10 mouse cellular contexts compared by ENCODE assay signal in genomic region chr3:52322401-52323385, GRCm38 (mm10). TPM values are rescaled to one million over a fixed set of nuclear protein-coding genes. Genes with fewer than 3 reads are reported as not detected.
A peak's percentile ranks its signal among the peaks of the same experiment; 100 is the strongest.
DNase-seq lines count a peak whose midpoint lies in the region; ATAC-seq and TF ChIP-seq lines count a peak whose summit lies in the region.
"Had no signal": no experiment of that assay in that cellular context is flagged by ENCODE, and none has a peak within 500 bp of the region (broad histone marks: within the 10 kb centered on the region; RNA-seq: fewer than 3 reads in every experiment).

No protein-coding gene starts in this region.

- H3K4me3 ChIP-seq in layer of hippocampus, adult 2 months = no peak overlapping the region
- no peak overlapping the region for H3K4me3 ChIP-seq in embryonic facial prominence, embryonic 11.5 days (ENCODE audit: low read depth, low read length)
- H3K4me3 ChIP-seq: midbrain, embryonic 12.5 days had no signal

- no peak for TF ChIP-seq CTCF in layer of hippocampus, adult 2 months (conservative IDR thresholded peaks at IDR 0.05)

- peak overlapping the region; percentile 68 for H3K27ac ChIP-seq in layer of hippocampus, adult 2 months
- no peak overlapping the region for H3K27ac ChIP-seq in embryonic facial prominence, embryonic 11.5 days (replicated peaks; ENCODE audit: low read depth, low read length)
- H3K27ac ChIP-seq: midbrain, embryonic 12.5 days had no signal

- no peak for DNase-seq in layer of hippocampus, adult 2 months (ENCODE audit: low spot score in 2 of 2)
- DNase-seq in layer of hippocampus, postnatal 25 days (ENCODE audit: extremely low spot score in 1 of 2, low spot score in 1 of 2) = no peak
- DNase-seq in ZHBTc4 (ENCODE audit: low read depth, low spot score) = peak; percentile 28
- DNase-seq in embryonic facial prominence, embryonic 11.5 days (ENCODE audit: low spot score) = peak; percentile 56
- peak; percentile 65 for DNase-seq in naive thymus-derived CD4-positive, alpha-beta T cell, adult 2 months (ENCODE audit: low read depth)
- DNase-seq in yolk sac, embryonic 10.5 days (ENCODE audit: low spot score) = no peak
- no peak for DNase-seq in adrenal gland, adult 18-20 months (ENCODE audit: low spot score in 2 of 2)

- no peak overlapping the region for H3K4me2 ChIP-seq in embryonic facial prominence, embryonic 11.5 days (ENCODE audit: low read depth, low read length)
- H3K4me2 ChIP-seq: midbrain, embryonic 12.5 days had no signal

- no peak overlapping the region for H3K9ac ChIP-seq in embryonic facial prominence, embryonic 11.5 days (replicated peaks; ENCODE audit: low read length)
- H3K9ac ChIP-seq: midbrain, embryonic 12.5 days had no signal

- H3K36me3 ChIP-seq in embryonic facial prominence, embryonic 11.5 days (replicated peaks; ENCODE audit: control insufficient read depth, insufficient read depth, low read depth, low read length) = no peaks in the 10 kb centered on the region
- H3K36me3 ChIP-seq: midbrain, embryonic 12.5 days had no signal

- 18% methylated on average over 9 of the region's 9 CpGs for WGBS in embryonic facial prominence, embryonic 11.5 days

- H3K4me1 ChIP-seq in embryonic facial prominence, embryonic 11.5 days (ENCODE audit: control insufficient read depth, insufficient read depth, low read length) = no peaks in the 10 kb centered on the region
- H3K4me1 ChIP-seq: midbrain, embryonic 12.5 days had no signal

- H3K27me3 ChIP-seq in embryonic facial prominence, embryonic 11.5 days (ENCODE audit: control insufficient read depth, insufficient read depth, low read length) = no peaks in the 10 kb centered on the region
- H3K27me3 ChIP-seq: midbrain, embryonic 12.5 days had no signal

- no peaks in the 10 kb centered on the region for H3K9me3 ChIP-seq in embryonic facial prominence, embryonic 11.5 days (replicated peaks; ENCODE audit: control insufficient read depth, low read length)
- H3K9me3 ChIP-seq: midbrain, embryonic 12.5 days had no signal

- ATAC-seq in embryonic facial prominence, embryonic 11.5 days (replicated peaks; ENCODE audit: insufficient number of reproducible peaks, low FRiP score, low TSS enrichment, low read depth) = no peak
- no peak for ATAC-seq in cerebellum, adult (ENCODE audit: insufficient number of reproducible peaks, low FRiP score, low TSS enrichment)
- ATAC-seq: activated CD4-positive, CD25-positive, alpha-beta regulatory T cell, adult 4 months had no signal

RNA-seq across cellular contexts. Expression of gene Foxo1, which starts 54.6 kb away (rescaled TPM):
- 10 to 100 TPM; 22.4 to 23.5 TPM for total RNA-seq in layer of hippocampus, adult 2 months (2021)
- total RNA-seq in layer of hippocampus, postnatal 25 days (2021) = 10 to 100 TPM; 20.5 to 21.1 TPM
- polyA plus RNA-seq in embryonic facial prominence, embryonic 11.5 days (2014; fragmentation: Nextera tagmentation; extraction: Ambion mirVana) = 5.2 and 5.8 TPM in 2 replicates
- total RNA-seq in adrenal gland, adult 18-20 months (2021) = 10 to 100 TPM; 23.7 to 28.6 TPM

Comparison
In these comparisons a context has a peak if more than half of its experiments do, and no peak if none do; other contexts are left out.
1. DNase-seq: peak in ZHBTc4 (single experiment), embryonic facial prominence, embryonic 11.5 days (single experiment) and naive thymus-derived CD4-positive, alpha-beta T cell, adult 2 months (single experiment); none in layer of hippocampus, adult 2 months (0 of 2), layer of hippocampus, postnatal 25 days (0 of 2), yolk sac, embryonic 10.5 days (single experiment) and adrenal gland, adult 18-20 months (0 of 2).